Mouse (Mus musculus): Measurements from ENCODE around the gene Rasgef1c.

- TF ChIP-seq POLR2A (IDR thresholded peaks at IDR 0.05; ENCODE audit: low read depth, low read length) (no peak), CTCF (IDR thresholded peaks at IDR 0.05; ENCODE audit: extremely low read depth, insufficient read length, insufficient replicate concordance, low read depth, low read length) (no peak)
Measured at GRCm38 (mm10) chr11:49927169-49927568, 25.5 kb downstream of the Rasgef1c start.

All from small intestine, adult 2 months (tissue).